Mouse (Mus musculus): ENCODE results near the gene Morc3. TPM values are rescaled to one million over a fixed set of nuclear protein-coding genes. Genes with fewer than 3 reads are reported as not detected.
"Not testable (repeated sequence)": the region's sequence is repeated elsewhere in the genome, so short reads cannot be mapped to it uniquely, and the experiment has no call there.

Morc3 gene
- polyA plus RNA-seq, 1 experiment: 30.8 TPM

DNA sequence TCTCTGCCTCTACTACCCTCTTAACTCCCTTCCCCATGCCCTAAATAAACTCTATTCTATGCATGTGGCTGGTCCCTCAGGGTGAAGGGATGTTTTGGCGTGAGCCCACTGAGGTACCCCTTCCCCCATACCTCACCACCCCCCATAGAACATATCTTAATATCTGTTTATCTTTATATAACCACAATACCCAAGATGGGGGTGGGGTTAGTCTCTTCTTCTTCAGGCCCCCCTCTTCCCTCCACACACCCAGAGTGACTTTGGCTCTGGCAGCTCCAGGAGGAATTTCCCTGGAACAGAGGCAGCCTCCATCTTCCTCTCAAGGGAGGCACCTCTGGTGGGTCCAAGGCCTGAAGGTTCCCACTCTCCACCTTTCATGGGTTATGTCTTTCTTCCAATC, 11.9 kb upstream of the Morc3 start:
- DNase-seq (ENCODE audit: low read depth): no peak

DNA sequence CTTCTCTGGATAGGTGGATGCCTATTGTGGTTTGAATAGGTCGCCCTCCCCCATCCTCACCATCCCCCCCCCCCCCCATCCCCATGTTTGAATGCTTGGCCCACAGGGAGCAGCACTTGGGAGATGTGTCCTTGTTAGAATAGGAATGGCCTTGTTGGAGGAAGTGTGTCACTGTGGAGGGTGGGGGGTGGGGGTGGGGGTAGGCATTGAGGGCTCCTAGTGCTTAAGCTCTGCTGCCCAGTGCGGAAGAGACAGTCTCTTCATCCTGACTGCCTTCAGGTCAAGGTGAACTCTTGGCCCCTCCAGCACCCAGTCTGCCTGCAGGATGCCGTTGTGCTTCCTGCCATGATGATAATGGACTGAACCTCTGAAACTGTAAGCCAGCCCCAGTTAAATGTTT, 10.2 kb upstream of the Morc3 start:
- no peak for DNase-seq (ENCODE audit: low read depth)
- no peak for TF ChIP-seq CTCF (IDR thresholded peaks at IDR 0.05; ENCODE audit: borderline replicate concordance, extremely low read depth, insufficient read depth, insufficient read length)
- TF ChIP-seq POLR2A (IDR thresholded peaks at IDR 0.05; ENCODE audit: borderline replicate concordance, extremely low read depth, insufficient read depth, insufficient read length, poor library complexity, severe bottlenecking): no peak

More for the DNA sequence above, 11.9 kb upstream of the Morc3 start:
- TF ChIP-seq CTCF (IDR thresholded peaks at IDR 0.05; ENCODE audit: borderline replicate concordance, extremely low read depth, insufficient read depth, insufficient read length): no peak

DNA sequence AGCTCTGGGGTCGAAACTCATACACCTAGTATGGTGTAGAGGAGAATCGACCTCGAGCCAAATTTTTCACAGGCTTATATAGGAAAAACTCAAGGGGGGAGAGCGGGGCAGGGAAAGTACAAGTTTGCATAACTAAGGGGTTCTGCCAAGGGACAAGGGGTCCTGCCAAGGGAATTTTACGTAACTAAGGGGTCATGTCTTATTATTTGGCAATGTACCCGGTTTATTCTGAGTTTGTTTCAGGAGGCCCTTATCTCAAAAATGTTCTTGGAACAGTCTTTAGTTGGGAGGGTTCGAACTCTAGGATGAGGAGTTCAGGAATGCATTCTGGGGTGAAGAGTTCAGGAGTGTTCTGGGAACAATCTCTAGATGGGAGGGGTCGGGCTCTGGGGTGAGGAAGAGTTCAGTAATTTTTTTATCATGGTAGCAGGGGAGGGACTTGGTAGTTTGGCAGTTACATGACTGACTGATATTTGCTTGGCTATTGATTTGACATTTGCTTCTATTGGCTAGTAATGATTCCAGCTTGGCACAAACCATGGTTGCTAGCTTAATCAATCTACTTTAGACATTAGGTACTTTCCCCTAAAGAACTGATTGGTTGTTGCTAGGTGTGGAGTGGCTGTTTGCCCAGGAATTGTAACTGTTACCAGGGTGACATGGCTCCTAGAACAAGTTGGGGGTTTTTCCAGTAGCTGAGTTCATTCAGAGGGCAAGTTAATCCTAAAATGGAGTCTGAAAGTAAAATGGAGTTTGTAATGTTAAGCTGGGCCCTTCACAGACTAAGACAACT, 9.3 kb upstream of the Morc3 start:
- DNase-seq (ENCODE audit: low read depth): not testable (repeated sequence)

DNA sequence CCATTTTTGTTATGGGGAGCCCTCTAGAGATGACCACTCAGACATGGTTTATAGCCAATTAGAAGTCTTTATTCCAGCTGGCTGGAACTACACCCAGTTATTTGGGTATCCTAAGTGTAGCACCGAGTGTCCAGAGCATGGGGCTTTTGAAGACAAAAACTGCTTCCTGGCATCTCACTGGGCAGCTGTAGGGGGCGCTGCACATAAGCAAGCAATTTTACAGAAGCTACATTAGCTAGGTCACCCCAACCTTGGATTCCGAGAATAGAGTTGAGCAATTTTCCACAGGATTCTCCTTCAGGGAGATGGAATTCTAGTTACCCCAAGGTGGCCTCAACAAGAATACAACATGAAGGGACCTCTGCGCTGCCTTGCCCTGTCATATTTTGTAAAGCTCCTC, 7.1 kb upstream of the Morc3 start:
- DNase-seq (ENCODE audit: low read depth): no peak
- TF ChIP-seq CTCF (IDR thresholded peaks at IDR 0.05; ENCODE audit: borderline replicate concordance, extremely low read depth, insufficient read depth, insufficient read length): no peak
- no peak for TF ChIP-seq POLR2A (IDR thresholded peaks at IDR 0.05; ENCODE audit: borderline replicate concordance, extremely low read depth, insufficient read depth, insufficient read length, poor library complexity, severe bottlenecking)

DNA sequence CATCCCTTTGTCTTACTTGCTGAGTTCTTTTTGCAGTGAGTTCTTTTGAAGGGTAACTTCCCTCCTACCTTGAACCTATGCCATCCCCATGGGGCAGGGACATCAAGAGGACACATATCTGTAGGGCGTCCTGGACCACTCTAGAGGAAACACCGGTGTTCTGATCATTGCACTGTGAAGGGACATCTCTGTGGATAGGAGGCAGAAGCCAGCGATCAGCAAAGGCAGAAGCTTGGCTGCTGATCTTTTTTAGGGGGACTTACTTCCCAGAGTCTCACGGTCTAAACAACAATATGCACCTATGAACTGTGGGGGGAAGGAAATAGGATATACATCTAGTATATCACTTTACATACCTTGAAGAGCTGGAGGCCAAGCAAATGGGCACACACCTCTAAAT, 6.5 kb upstream of the Morc3 start:
- TF ChIP-seq CTCF (IDR thresholded peaks at IDR 0.05; ENCODE audit: borderline replicate concordance, extremely low read depth, insufficient read depth, insufficient read length) (no peak), POLR2A (IDR thresholded peaks at IDR 0.05; ENCODE audit: borderline replicate concordance, extremely low read depth, insufficient read depth, insufficient read length, poor library complexity, severe bottlenecking) (no peak)
- DNase-seq (ENCODE audit: low read depth): no peak

DNA sequence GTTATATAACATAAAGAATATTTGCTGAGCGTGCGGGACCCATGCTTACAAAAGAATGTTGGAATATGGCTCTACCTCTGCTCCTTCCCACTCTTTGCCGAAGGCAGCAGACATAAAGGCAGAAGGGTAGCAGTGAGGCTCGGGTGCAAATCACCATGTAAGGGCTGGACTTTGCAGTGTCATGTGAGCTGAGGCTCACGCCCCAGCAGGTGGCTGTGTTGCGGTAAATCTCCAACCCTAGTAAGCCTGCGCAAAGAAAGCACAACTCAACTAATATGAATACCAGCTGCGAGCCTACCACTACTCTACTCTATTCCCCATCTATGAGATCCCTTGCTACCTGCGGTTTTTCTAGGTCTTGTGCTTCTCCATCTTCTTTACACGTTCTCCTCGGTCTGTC, 5.9 kb upstream of the Morc3 start:
- no peak for DNase-seq (ENCODE audit: low read depth)
- TF ChIP-seq POLR2A (IDR thresholded peaks at IDR 0.05; ENCODE audit: borderline replicate concordance, extremely low read depth, insufficient read depth, insufficient read length, poor library complexity, severe bottlenecking) (no peak), CTCF (IDR thresholded peaks at IDR 0.05; ENCODE audit: borderline replicate concordance, extremely low read depth, insufficient read depth, insufficient read length) (no peak)

DNA sequence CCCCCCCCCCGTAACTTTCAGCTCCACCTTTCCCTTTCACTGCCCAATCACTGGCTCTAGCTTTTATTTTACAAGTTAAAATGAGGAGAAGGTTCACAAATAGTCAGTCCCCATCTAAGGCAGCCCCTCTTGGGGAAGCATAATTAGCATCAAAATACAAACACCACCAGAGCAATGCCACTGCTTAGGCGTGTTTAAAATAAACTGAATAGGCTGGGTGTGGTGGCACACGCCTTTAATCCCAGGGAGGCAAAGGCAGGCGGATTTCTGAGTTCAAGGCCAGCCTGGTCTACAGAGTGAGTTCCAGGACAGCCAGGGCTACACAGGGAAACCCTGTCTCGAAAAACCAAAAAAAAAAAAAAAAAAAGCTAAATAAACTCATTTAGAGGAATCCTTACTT, 5.4 kb upstream of the Morc3 start:
- not testable (repeated sequence) for DNase-seq (ENCODE audit: low read depth)

DNA sequence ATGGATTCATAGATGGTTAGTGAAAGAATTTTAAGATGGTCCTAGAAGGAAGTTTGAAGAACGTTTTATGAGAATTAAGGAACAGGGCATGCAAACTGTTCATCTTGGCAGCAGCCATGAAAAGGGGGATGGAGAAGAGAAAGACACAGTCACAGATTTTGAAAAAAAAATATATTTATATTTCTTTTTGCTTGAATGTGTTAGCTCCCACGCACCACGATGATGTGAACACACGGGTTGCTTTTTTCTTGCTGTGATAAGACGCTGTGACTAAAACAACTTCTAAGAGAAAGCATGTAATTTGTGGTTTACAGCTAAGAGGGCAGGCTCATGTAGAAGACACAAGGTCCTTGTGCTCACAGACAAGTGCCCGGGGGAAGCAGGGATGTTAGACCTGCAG, 5.0 kb upstream of the Morc3 start:
- TF ChIP-seq CTCF (IDR thresholded peaks at IDR 0.05; ENCODE audit: borderline replicate concordance, extremely low read depth, insufficient read depth, insufficient read length): no peak
- TF ChIP-seq POLR2A (IDR thresholded peaks at IDR 0.05; ENCODE audit: borderline replicate concordance, extremely low read depth, insufficient read depth, insufficient read length, poor library complexity, severe bottlenecking): no peak
- no peak for DNase-seq (ENCODE audit: low read depth)

DNA sequence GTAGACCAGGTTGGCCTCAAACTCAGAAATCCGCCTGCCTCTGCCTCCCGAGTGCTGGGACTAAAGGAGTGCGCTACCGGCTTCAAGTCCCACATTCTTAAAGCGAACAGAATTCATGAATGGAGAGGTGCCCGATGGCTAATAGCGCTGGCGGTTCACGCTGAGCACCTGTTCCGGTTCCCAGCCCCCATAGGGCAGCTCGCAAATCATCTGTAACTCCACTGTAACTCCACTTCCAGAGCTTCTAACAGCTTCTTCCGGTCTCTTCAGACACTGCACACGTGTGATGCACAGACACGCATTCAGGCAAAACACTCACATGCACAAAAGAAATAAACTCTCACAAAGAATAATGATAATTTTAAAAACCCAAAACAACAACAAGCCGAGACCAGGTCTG, 2.4 kb upstream of the Morc3 start:
- no peak for DNase-seq (ENCODE audit: low read depth)
- TF ChIP-seq POLR2A (IDR thresholded peaks at IDR 0.05; ENCODE audit: borderline replicate concordance, extremely low read depth, insufficient read depth, insufficient read length, poor library complexity, severe bottlenecking): no peak
- TF ChIP-seq CTCF (IDR thresholded peaks at IDR 0.05; ENCODE audit: borderline replicate concordance, extremely low read depth, insufficient read depth, insufficient read length): no peak

DNA sequence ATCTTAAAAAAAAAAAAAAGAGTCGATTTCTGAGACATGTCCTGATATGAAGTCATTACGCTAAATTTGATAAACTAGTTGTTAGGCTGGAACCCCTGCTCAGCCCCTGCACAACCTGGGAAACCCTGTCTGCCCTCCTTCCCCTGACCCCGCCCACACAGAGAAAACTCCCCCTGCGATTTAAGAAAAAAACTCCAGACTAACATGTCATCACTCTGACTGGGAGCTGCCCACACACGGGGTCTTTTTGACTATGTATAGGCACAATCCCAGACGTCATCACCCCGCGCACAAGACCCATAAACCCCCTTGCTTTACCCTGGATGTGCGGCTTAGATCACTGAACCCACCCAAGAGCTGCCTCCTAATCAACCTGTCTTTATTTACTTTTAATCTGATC, 1.9 kb upstream of the Morc3 start:
- no peak for DNase-seq (ENCODE audit: low read depth)
- TF ChIP-seq POLR2A (IDR thresholded peaks at IDR 0.05; ENCODE audit: borderline replicate concordance, extremely low read depth, insufficient read depth, insufficient read length, poor library complexity, severe bottlenecking) (no peak), CTCF (IDR thresholded peaks at IDR 0.05; ENCODE audit: borderline replicate concordance, extremely low read depth, insufficient read depth, insufficient read length) (no peak)

DNA sequence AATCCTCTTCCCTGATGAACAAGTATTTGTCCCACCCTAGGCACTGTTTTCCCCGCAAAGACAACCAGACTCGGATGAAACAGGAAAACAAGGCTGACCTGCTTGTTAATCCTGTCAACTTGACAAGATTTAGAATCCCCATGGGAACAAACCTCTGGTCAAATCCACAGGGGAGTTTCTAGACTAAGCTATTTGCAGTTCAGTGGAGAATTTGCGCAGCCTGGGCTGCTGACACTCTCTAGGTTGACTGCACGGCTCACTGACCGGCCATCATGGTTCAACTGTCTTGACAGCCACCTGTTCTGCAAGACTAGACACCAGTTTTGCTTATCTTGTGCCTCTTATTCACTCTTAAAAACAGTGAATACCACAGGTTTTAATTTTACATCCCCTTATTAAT, 1.0 kb upstream of the Morc3 start:
- TF ChIP-seq CTCF (IDR thresholded peaks at IDR 0.05; ENCODE audit: borderline replicate concordance, extremely low read depth, insufficient read depth, insufficient read length) (no peak), POLR2A (IDR thresholded peaks at IDR 0.05; ENCODE audit: borderline replicate concordance, extremely low read depth, insufficient read depth, insufficient read length, poor library complexity, severe bottlenecking) (no peak)
- DNase-seq (ENCODE audit: low read depth): no peak

DNA sequence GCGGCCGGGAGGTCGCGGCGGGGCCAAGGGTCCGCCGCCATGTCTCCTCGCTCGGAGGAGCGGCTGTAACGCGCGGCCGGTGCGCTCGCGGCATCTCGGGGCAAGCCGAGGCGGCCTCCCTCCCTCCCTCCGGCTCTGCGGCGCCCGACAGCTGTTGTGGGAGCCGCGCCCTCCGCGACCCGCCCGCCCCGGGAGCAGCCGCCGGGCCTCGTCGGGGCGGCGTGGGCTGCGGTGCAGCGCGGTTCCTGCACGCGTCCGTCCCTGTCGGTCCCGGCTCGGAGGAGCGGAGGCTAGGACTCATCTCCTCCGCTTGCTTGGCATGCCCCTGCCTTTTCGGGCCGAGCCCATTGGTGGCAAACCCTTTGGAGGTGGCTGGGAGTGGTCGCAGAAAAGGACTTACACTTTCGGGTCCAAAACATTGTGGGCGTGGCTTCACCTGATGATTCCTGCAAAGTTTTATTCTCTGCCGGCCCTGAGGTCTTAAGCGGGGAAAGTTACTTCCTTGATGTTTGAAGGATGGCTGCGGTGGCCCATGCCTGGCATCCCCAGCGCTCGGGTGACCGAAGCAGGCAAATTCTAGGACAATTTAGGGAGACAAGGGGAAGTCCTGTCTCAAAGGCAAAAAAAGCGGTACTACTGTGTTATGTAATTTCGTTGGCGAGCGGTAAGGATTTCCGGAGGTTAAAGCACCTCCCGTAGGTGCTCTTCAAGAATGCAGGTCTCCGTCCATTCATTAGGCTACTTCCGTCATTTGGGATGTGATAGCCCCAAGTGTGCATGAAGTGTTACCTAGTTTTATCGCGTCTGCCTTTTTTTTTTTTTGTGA, 743 bp downstream of the Morc3 start:
- TF ChIP-seq CTCF (IDR thresholded peaks at IDR 0.05; ENCODE audit: borderline replicate concordance, extremely low read depth, insufficient read depth, insufficient read length) (no peak), POLR2A (IDR thresholded peaks at IDR 0.05; ENCODE audit: borderline replicate concordance, extremely low read depth, insufficient read depth, insufficient read length, poor library complexity, severe bottlenecking) (no peak)
- DNase-seq (ENCODE audit: low read depth): peak; percentile 56
